Comparison of ENCODE assay signal across 9 mouse cellular contexts in the genomic region with DNA sequence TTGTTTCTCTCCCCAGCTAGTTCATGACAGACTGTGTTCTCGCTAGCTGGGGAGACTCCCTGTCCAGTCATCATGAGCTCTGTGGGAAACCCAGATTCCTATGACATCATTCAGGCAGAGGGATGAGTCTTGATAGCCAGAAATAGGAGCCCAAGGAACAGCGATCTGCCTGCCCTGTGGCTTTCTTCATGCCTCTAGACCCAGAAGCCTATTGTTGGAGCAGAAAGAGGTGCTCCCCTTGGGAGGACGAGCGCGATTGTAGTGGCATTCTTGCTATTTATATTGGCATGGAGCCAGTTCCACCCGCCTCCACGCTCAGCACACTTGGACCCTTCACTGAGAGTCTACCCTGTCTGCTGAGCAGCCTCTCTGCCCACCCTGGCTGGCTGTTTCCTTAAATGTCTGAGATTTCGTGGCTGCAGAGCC.
A peak's percentile ranks its signal among the peaks of the same experiment; 100 is the strongest.
DNase-seq lines count a peak whose midpoint lies in the region; ATAC-seq and TF ChIP-seq lines count a peak whose summit lies in the region.
"Had no signal": no experiment of that assay in that cellular context is flagged by ENCODE, and none has a peak within 500 bp of the region (broad histone marks: within the 10 kb centered on the region; RNA-seq: fewer than 3 reads in every experiment).

No protein-coding gene starts in this region.

- peaks cover 11% of the 10 kb centered on the region; the same call in 1 of the 2 replicates for H3K4me1 ChIP-seq in forebrain, embryonic 13.5 days
- peaks cover 9% of the 10 kb centered on the region; the same call in 1 of the 2 replicates for H3K4me1 ChIP-seq in forebrain, embryonic 16.5 days (replicated peaks; ENCODE audit: control insufficient read depth, insufficient read depth, low read length)
- peaks cover 4% of the 10 kb centered on the region; the same call in 1 of the 2 replicates for H3K4me1 ChIP-seq in lung, postnatal 0 days (ENCODE audit: insufficient read depth, low read depth, low read length)
- peaks cover 34% of the 10 kb centered on the region for H3K4me1 ChIP-seq in brown adipose tissue, adult 24 weeks (ENCODE audit: control insufficient read depth, insufficient read depth, insufficient read length, low read length)

- peak; percentile 59 for DNase-seq in lung, postnatal 0 days (ENCODE audit: low spot score)
- DNase-seq in lung, postnatal 36 days, result no peak
- DNase-seq in heart, postnatal 4 days, result peak; percentile 46
- no peak for DNase-seq in urinary bladder, postnatal 4 days (ENCODE audit: low spot score in 2 of 2)
- no peak for DNase-seq in layer of hippocampus, adult 18-20 months (ENCODE audit: low spot score in 2 of 2)

- no peak for TF ChIP-seq EP300 in lung, postnatal 0 days (IDR thresholded peaks at IDR 0.05)

- no peak overlapping the region for H3K9ac ChIP-seq in forebrain, embryonic 13.5 days
- no peak overlapping the region for H3K9ac ChIP-seq in forebrain, embryonic 16.5 days (replicated peaks; ENCODE audit: low read depth, low read length)
- H3K9ac ChIP-seq in lung, postnatal 0 days (replicated peaks; ENCODE audit: low read depth), result no peak overlapping the region
- H3K9ac ChIP-seq: liver, embryonic 14.5 days had no signal

- WGBS in forebrain, embryonic 13.5 days, result 46% methylated on average over 8 of the region's 8 CpGs
- 36% methylated on average over 8 of the region's 8 CpGs for WGBS in forebrain, embryonic 16.5 days
- WGBS in lung, postnatal 0 days, result 23% methylated on average over 8 of the region's 8 CpGs

- no peak overlapping the region for H3K4me2 ChIP-seq in forebrain, embryonic 13.5 days
- H3K4me2 ChIP-seq in forebrain, embryonic 16.5 days (ENCODE audit: low read length), result no peak overlapping the region
- no peak overlapping the region for H3K4me2 ChIP-seq in lung, postnatal 0 days (replicated peaks; ENCODE audit: low read depth, low read length)

- ATAC-seq in forebrain, embryonic 13.5 days, result 0 out of 2 replicates have a peak, but pooled peaks have one; percentile 27
- no peak for ATAC-seq in forebrain, embryonic 16.5 days
- ATAC-seq in lung, postnatal 0 days, result peak; percentile 60

- no peaks in the 10 kb centered on the region for H3K27me3 ChIP-seq in forebrain, embryonic 13.5 days
- no peaks in the 10 kb centered on the region for H3K27me3 ChIP-seq in forebrain, embryonic 16.5 days (replicated peaks; ENCODE audit: control insufficient read depth, insufficient read depth, low read length)
- H3K27me3 ChIP-seq in lung, postnatal 0 days (replicated peaks; ENCODE audit: insufficient read depth, low read length), result no peaks in the 10 kb centered on the region

- no peak overlapping the region for H3K4me3 ChIP-seq in forebrain, embryonic 13.5 days
- no peak overlapping the region for H3K4me3 ChIP-seq in forebrain, embryonic 16.5 days (replicated peaks; ENCODE audit: low read length)
- H3K4me3 ChIP-seq in lung, postnatal 0 days (ENCODE audit: low read depth, low read length), result no peak overlapping the region
- H3K4me3 ChIP-seq in brown adipose tissue, adult 24 weeks (ENCODE audit: insufficient read depth, low read depth, low read length), result no peak overlapping the region

- H3K27ac ChIP-seq in forebrain, embryonic 13.5 days, result no peak overlapping the region
- no peak overlapping the region for H3K27ac ChIP-seq in forebrain, embryonic 16.5 days (ENCODE audit: low read length)
- H3K27ac ChIP-seq in lung, postnatal 0 days (ENCODE audit: low read length), result no peak overlapping the region
- peak overlapping the region; percentile 55 for H3K27ac ChIP-seq in brown adipose tissue, adult 24 weeks (replicated peaks; ENCODE audit: low read depth, low read length)
- H3K27ac ChIP-seq: liver, embryonic 14.5 days had no signal

- no peaks in the 10 kb centered on the region for H3K9me3 ChIP-seq in forebrain, embryonic 13.5 days (replicated peaks)
- no peaks in the 10 kb centered on the region for H3K9me3 ChIP-seq in forebrain, embryonic 16.5 days (ENCODE audit: control insufficient read depth, low read length)
- H3K9me3 ChIP-seq in lung, postnatal 0 days (ENCODE audit: low read length), result no peaks in the 10 kb centered on the region

- TF ChIP-seq CTCF in lung, postnatal 0 days (IDR thresholded peaks at IDR 0.05), result no peak

- H3K36me3 ChIP-seq in forebrain, embryonic 13.5 days (ENCODE audit: poor library complexity, severe bottlenecking), result peaks cover 98% of the 10 kb centered on the region
- H3K36me3 ChIP-seq in forebrain, embryonic 16.5 days (ENCODE audit: control insufficient read depth, insufficient read depth), result peaks cover 10% of the 10 kb centered on the region
- H3K36me3 ChIP-seq in lung, postnatal 0 days (ENCODE audit: insufficient read depth, low read length), result peaks cover 43% of the 10 kb centered on the region

Comparison
In these comparisons a context has a peak if more than half of its experiments do, and no peak if none do; other contexts are left out.
1. DNase-seq: peak in lung, postnatal 0 days (single experiment) and heart, postnatal 4 days (single experiment); none in lung, postnatal 36 days (single experiment), urinary bladder, postnatal 4 days (0 of 2) and layer of hippocampus, adult 18-20 months (0 of 2).